ENCODE assay signal across 25 mouse cellular contexts in the genomic region with DNA sequence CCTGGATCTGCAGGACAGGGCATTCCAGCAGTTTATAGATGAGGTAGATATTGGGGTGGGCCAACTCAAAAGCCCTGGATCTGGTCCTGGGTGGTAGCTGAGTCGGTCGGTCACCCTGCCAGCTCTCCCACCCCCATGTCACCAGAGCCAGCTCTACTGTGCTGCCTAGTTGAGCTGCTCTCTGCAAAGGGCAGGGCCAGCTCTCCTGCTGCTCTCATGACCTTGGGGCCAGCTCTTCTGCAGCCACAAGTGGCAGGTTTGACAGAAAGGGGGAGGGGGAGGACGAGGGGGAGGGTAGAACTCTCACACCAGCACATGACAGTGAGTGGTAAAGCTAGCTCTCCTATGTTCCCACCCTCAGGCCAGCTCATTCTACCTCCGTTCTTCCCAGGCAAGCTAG.
DNase-seq lines count a peak whose midpoint lies in the region; ATAC-seq lines count a peak whose summit lies in the region.
"Had no signal": no experiment of that assay in that cellular context is flagged by ENCODE, and none has a peak within 500 bp of the region (broad histone marks: within the 10 kb centered on the region; RNA-seq: fewer than 3 reads in every experiment).

No protein-coding gene starts in this region.

- no peak overlapping the region for H3K4me2 ChIP-seq in heart, embryonic 15.5 days
- no peak overlapping the region for H3K4me2 ChIP-seq in midbrain, embryonic 14.5 days (ENCODE audit: low read length)
- no peak overlapping the region for H3K4me2 ChIP-seq in kidney, embryonic 14.5 days (replicated peaks; ENCODE audit: low read depth, low read length)
- H3K4me2 ChIP-seq: liver, embryonic 15.5 days; lung, embryonic 15.5 days; midbrain, embryonic 15.5 days; neural tube, embryonic 13.5 days had no signal

- no peaks in the 10 kb centered on the region for H3K9me3 ChIP-seq in heart, embryonic 15.5 days (replicated peaks)
- no peaks in the 10 kb centered on the region for H3K9me3 ChIP-seq in midbrain, embryonic 10.5 days (replicated peaks)
- no peaks in the 10 kb centered on the region for H3K9me3 ChIP-seq in midbrain, embryonic 14.5 days (ENCODE audit: control insufficient read depth, low read length)
- no peaks in the 10 kb centered on the region for H3K9me3 ChIP-seq in kidney, embryonic 14.5 days (ENCODE audit: control insufficient read depth, low read length)
- H3K9me3 ChIP-seq: forebrain, embryonic 10.5 days; liver, embryonic 15.5 days; lung, embryonic 15.5 days; midbrain, embryonic 15.5 days; neural tube, embryonic 13.5 days had no signal

- H3K27me3 ChIP-seq in heart, embryonic 15.5 days, result no peaks in the 10 kb centered on the region
- no peaks in the 10 kb centered on the region for H3K27me3 ChIP-seq in midbrain, embryonic 10.5 days (ENCODE audit: low read depth, poor library complexity, severe bottlenecking)
- H3K27me3 ChIP-seq in midbrain, embryonic 14.5 days (ENCODE audit: control insufficient read depth, insufficient read depth, low read length), result no peaks in the 10 kb centered on the region
- no peaks in the 10 kb centered on the region for H3K27me3 ChIP-seq in kidney, embryonic 14.5 days (ENCODE audit: control insufficient read depth, insufficient read depth, low read length)
- H3K27me3 ChIP-seq: liver, embryonic 15.5 days; lung, embryonic 15.5 days; megakaryocyte, embryonic 14.5 days; midbrain, embryonic 15.5 days; neural tube, embryonic 13.5 days had no signal

- no peak overlapping the region for H3K9ac ChIP-seq in heart, embryonic 15.5 days
- H3K9ac ChIP-seq in midbrain, embryonic 14.5 days (replicated peaks; ENCODE audit: low read length), result no peak overlapping the region
- no peak overlapping the region for H3K9ac ChIP-seq in kidney, embryonic 14.5 days (ENCODE audit: low read depth, low read length)
- H3K9ac ChIP-seq: liver, embryonic 15.5 days; lung, embryonic 15.5 days; midbrain, embryonic 15.5 days; neural tube, embryonic 13.5 days had no signal

- H3K36me3 ChIP-seq in heart, embryonic 15.5 days, result no peaks in the 10 kb centered on the region
- H3K36me3 ChIP-seq in midbrain, embryonic 10.5 days, result no peaks in the 10 kb centered on the region
- no peaks in the 10 kb centered on the region for H3K36me3 ChIP-seq in midbrain, embryonic 14.5 days (ENCODE audit: control insufficient read depth, insufficient read depth, low read length)
- no peaks in the 10 kb centered on the region for H3K36me3 ChIP-seq in kidney, embryonic 14.5 days (ENCODE audit: control insufficient read depth, insufficient read depth, low read length)
- H3K36me3 ChIP-seq: forebrain, embryonic 10.5 days; liver, embryonic 15.5 days; lung, embryonic 15.5 days; midbrain, embryonic 15.5 days; neural tube, embryonic 13.5 days had no signal

- ATAC-seq in heart, embryonic 15.5 days (replicated peaks; ENCODE audit: insufficient number of reproducible peaks, insufficient read depth, low FRiP score, low read depth), result 0 out of 2 replicates have a peak, but pooled peaks have one; percentile 47
- ATAC-seq in midbrain, embryonic 14.5 days (ENCODE audit: low FRiP score, low TSS enrichment), result no peak
- ATAC-seq in kidney, embryonic 14.5 days (ENCODE audit: low FRiP score, low TSS enrichment), result no peak
- ATAC-seq: forebrain, embryonic 16.5 days; hindbrain, postnatal 0 days; intestine, embryonic 16.5 days; midbrain, embryonic 15.5 days had no signal

- no peak overlapping the region for H3K27ac ChIP-seq in heart, embryonic 15.5 days
- 0 out of 2 replicates have a peak overlapping the region, but pooled peaks have one; percentile 42 for H3K27ac ChIP-seq in midbrain, embryonic 10.5 days (replicated peaks)
- H3K27ac ChIP-seq in midbrain, embryonic 14.5 days (replicated peaks; ENCODE audit: low read depth, low read length), result no peak overlapping the region
- no peak overlapping the region for H3K27ac ChIP-seq in kidney, embryonic 14.5 days (ENCODE audit: low read depth, low read length)
- H3K27ac ChIP-seq: forebrain, embryonic 10.5 days; hindbrain, postnatal 0 days; liver, embryonic 15.5 days; lung, embryonic 15.5 days; midbrain, embryonic 15.5 days; neural tube, embryonic 13.5 days had no signal

- peak; percentile 3 for DNase-seq in adrenal gland, adult 2 months
- no peak for DNase-seq in adrenal gland, adult 8-10 months
- DNase-seq in heart, postnatal 25 days (ENCODE audit: low spot score), result no peak
- DNase-seq in midbrain, embryonic 10.5 days (ENCODE audit: low spot score), result peak; percentile 21
- DNase-seq in midbrain, embryonic 14.5 days, result no peak
- DNase-seq: cerebellum, adult 18-20 months; cerebellum, postnatal 14 days; gastrocnemius, postnatal 14 days; heart, adult 11 months; kidney, adult 9 months; kidney, postnatal 25 days; layer of hippocampus, postnatal 36 days; lung, postnatal 36 days; thymus, postnatal 14 days had no signal

- H3K4me1 ChIP-seq in heart, embryonic 15.5 days (replicated peaks), result peaks cover 3% of the 10 kb centered on the region; the same call in 1 of the 2 replicates
- peaks cover 7% of the 10 kb centered on the region for H3K4me1 ChIP-seq in midbrain, embryonic 10.5 days
- H3K4me1 ChIP-seq in midbrain, embryonic 14.5 days (ENCODE audit: control insufficient read depth, insufficient read depth, low read length), result no peaks in the 10 kb centered on the region
- no peaks in the 10 kb centered on the region for H3K4me1 ChIP-seq in kidney, embryonic 14.5 days (ENCODE audit: control insufficient read depth, insufficient read depth, low read length)
- H3K4me1 ChIP-seq: liver, embryonic 15.5 days; lung, embryonic 15.5 days; megakaryocyte, embryonic 14.5 days; midbrain, embryonic 15.5 days; neural tube, embryonic 13.5 days had no signal

- H3K4me3 ChIP-seq in heart, embryonic 15.5 days, result no peak overlapping the region
- H3K4me3 ChIP-seq in midbrain, embryonic 10.5 days, result no peak overlapping the region
- no peak overlapping the region for H3K4me3 ChIP-seq in midbrain, embryonic 14.5 days (replicated peaks; ENCODE audit: low read depth, low read length)
- H3K4me3 ChIP-seq in kidney, embryonic 14.5 days (ENCODE audit: low read length), result no peak overlapping the region
- H3K4me3 ChIP-seq: forebrain, embryonic 10.5 days; liver, embryonic 15.5 days; lung, embryonic 15.5 days; megakaryocyte, embryonic 14.5 days; midbrain, embryonic 15.5 days; neural tube, embryonic 13.5 days had no signal

- 44% methylated on average over 4 of the region's 4 CpGs for WGBS in heart, embryonic 15.5 days
- WGBS in midbrain, embryonic 10.5 days, result 46% methylated on average over 4 of the region's 4 CpGs
- 57% methylated on average over 4 of the region's 4 CpGs for WGBS in midbrain, embryonic 14.5 days
- 44% methylated on average over 4 of the region's 4 CpGs for WGBS in kidney, embryonic 14.5 days

- intact Hi-C loops in heart, postnatal 25 days (cut with DNase I), result no loop called here

Comparison
In these comparisons a context has a peak if more than half of its experiments do, and no peak if none do; other contexts are left out.
1. DNase-seq: peak in adrenal gland, adult 2 months (single experiment) and midbrain, embryonic 10.5 days (single experiment); none in adrenal gland, adult 8-10 months (single experiment), heart, postnatal 25 days (single experiment) and midbrain, embryonic 14.5 days (single experiment).